Mouse (Mus musculus) thymus, adult 2 months (tissue): Measurements from ENCODE around the gene Ric1.

Experiments used
- CTCF ChIP-seq: fragments of 200-500 bp; IDR thresholded peaks from 2 replicates; pipeline ENCODE4 v1.5.1; 2012; ENCODE audit warnings: mild to moderate bottlenecking, control low read depth, low read length, moderate library complexity, borderline replicate concordance; ENCODE audit not compliant: control insufficient read depth, poor library complexity, insufficient read depth; ENCODE audit errors: extremely low read depth
- POLR2A ChIP-seq: fragments of 200-500 bp; IDR thresholded peaks from 2 replicates; pipeline ENCODE4 v1.6.1; 2012; ENCODE audit warnings: mild to moderate bottlenecking, low read length, control low read depth, moderate library complexity; ENCODE audit not compliant: control insufficient read depth, poor library complexity, insufficient read depth; ENCODE audit errors: extremely low read depth

DNA sequence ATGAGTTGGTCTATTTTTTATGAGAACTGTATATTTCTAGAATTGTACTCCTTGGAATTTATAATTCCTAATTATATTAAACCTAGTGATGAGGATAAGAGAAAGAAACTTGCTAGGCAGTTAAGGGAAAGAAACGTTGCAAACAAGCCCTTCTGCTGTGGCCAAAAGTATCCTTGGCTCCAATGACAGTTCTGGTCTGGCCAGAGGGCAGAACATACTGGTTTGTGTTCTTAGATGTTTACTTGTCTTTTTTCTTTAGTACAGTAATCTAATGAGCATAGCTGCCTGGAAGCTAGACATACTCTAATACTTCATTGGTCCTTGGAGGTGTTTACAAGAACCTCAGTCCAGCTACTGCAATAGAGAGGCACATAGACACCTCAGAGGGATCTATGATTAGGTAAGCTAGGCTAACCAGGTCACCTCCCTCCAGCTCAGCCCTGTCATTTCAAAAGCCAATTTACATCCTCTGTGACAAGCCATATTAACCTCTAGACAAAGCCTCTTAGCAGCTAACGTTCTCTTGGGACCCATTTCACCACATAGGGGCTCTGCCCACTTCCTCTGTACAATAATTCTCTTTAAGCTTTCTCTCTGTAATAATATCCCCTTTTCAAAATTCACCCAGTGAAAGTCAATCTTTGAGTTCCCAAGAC lies 8.8 kb upstream of the Ric1 start:
- TF ChIP-seq POLR2A (no peak), CTCF (no peak)
